Mouse (Mus musculus): Measurements from ENCODE around the gene Smad1. TPM values are rescaled to one million over a fixed set of nuclear protein-coding genes. Genes with fewer than 3 reads are reported as not detected.

The Smad1 gene
- total RNA-seq, 4 experiments from 2014 or later: 7.5 to 10.3 (median 8.8) TPM

- no peak for DNase-seq (ENCODE audit: low spot score in 2 of 2)
Measured at GRCm38 (mm10) chr8:79305941-79306340, 93.4 kb downstream of the Smad1 start.

GRCm38 (mm10) chr8:79301548-79301947, 97.8 kb downstream of the Smad1 start:
- DNase-seq (ENCODE audit: low spot score in 2 of 2): no peak

GRCm38 (mm10) chr8:79299704-79300103, 99.6 kb downstream of the Smad1 start:
- no peak for DNase-seq (ENCODE audit: low spot score in 2 of 2)

GRCm38 (mm10) chr8:79297763-79298162, 101.6 kb downstream of the Smad1 start:
- DNase-seq (ENCODE audit: low spot score in 2 of 2): peak; percentile 40 to 57

- DNase-seq (ENCODE audit: low spot score in 2 of 2): no peak
Measured at GRCm38 (mm10) chr8:79295276-79296105, 103.8 kb downstream of the Smad1 start.

GRCm38 (mm10) chr8:79294610-79295275, 104.6 kb downstream of the Smad1 start, which contains the start of gene Mmaa:
TSS of gene Mmaa (minus strand) at chr8:79294937.
- peak; percentile 95 to 97 for DNase-seq (ENCODE audit: low spot score in 2 of 2)

GRCm38 (mm10) chr8:79293841-79294240, 105.5 kb downstream of the Smad1 start:
- no peak for DNase-seq (ENCODE audit: low spot score in 2 of 2)

GRCm38 (mm10) chr8:79292712-79293264, 106.5 kb downstream of the Smad1 start:
- DNase-seq (ENCODE audit: low spot score in 2 of 2): no peak

- DNase-seq (ENCODE audit: low spot score in 2 of 2): no peak
Measured at GRCm38 (mm10) chr8:79289592-79289991, 109.7 kb downstream of the Smad1 start.

- no peak for DNase-seq (ENCODE audit: low spot score in 2 of 2)
Measured at GRCm38 (mm10) chr8:79288681-79289080, 110.6 kb downstream of the Smad1 start.

Other genes starting within 250 kb of the Smad1 start
- not detected for gene 1700011L22Rik, start 150.9 kb downstream of the Smad1 start, total RNA-seq (2022)
- 10 to 100 TPM; 14.9 to 18.5 (median 17.3) TPM for gene Mmaa, start 104.6 kb downstream of the Smad1 start, total RNA-seq (2022)
- gene Otud4, start 240.1 kb upstream of the Smad1 start, total RNA-seq (2022): 10 to 100 TPM; 36.0 to 48.2 (median 47.0) TPM

Data from gastrocnemius, adult 8-10 months (tissue).